9 mouse cellular contexts compared by ENCODE assay signal in the genomic region with DNA sequence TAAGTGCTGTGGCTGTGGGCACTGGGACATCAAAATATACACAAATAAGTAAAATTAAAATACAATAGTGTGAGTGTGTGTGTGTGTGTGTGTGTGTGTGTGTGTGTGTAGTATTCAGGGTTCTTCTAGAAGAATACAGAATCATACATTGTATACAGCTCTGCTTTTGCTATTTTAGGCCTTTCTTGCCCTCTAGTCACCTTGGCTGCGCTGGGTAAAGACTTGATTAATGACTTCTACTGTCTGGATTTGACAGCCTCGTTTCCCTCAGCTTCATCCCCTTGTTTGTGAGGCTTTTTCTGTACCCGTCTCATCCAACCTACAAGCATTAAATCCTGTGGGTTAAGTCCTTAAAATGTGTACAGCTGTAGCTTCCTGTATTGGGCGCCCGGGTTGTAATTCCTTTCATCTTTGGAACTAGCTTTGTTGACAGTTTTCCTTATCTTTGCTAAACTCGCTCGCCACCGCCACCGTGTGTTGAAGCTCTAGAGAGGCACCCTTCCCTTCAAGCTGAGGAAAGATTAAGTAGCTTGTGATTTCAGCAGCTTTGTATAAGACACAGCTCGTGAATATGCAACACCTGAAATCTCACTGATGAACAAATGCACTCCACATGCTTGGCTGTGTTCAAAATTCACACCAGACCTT. TPM values are rescaled to one million over a fixed set of nuclear protein-coding genes. Genes with fewer than 3 reads are reported as not detected.
A peak's percentile ranks its signal among the peaks of the same experiment; 100 is the strongest.
DNase-seq lines count a peak whose midpoint lies in the region; ATAC-seq and TF ChIP-seq lines count a peak whose summit lies in the region.
"Had no signal": no experiment of that assay in that cellular context is flagged by ENCODE, and none has a peak within 500 bp of the region (broad histone marks: within the 10 kb centered on the region; RNA-seq: fewer than 3 reads in every experiment).

No protein-coding gene starts in this region.

- H3K4me2 ChIP-seq in kidney, embryonic 14.5 days (replicated peaks; ENCODE audit: low read depth, low read length) = no peak overlapping the region
- no peak overlapping the region for H3K4me2 ChIP-seq in hindbrain, embryonic 11.5 days (replicated peaks; ENCODE audit: low read depth, low read length)

- H3K4me1 ChIP-seq in kidney, embryonic 14.5 days (ENCODE audit: control insufficient read depth, insufficient read depth, low read length) = no peaks in the 10 kb centered on the region
- H3K4me1 ChIP-seq in embryonic fibroblast, embryonic 13.5 days (ENCODE audit: control insufficient read depth, insufficient read depth, low read length) = no peaks in the 10 kb centered on the region
- no peaks in the 10 kb centered on the region for H3K4me1 ChIP-seq in hindbrain, embryonic 11.5 days (replicated peaks; ENCODE audit: control insufficient read depth, insufficient read depth, low read length)
- H3K4me1 ChIP-seq in midbrain, embryonic 10.5 days = no peaks in the 10 kb centered on the region
- no peaks in the 10 kb centered on the region for H3K4me1 ChIP-seq in thymus, adult 2 months (replicated peaks; ENCODE audit: control insufficient read depth, insufficient read depth, low read length)

- no peak for ATAC-seq in kidney, embryonic 14.5 days (ENCODE audit: low FRiP score, low TSS enrichment)
- peak; percentile 63 for ATAC-seq in hindbrain, embryonic 11.5 days (ENCODE audit: low FRiP score)

- H3K9ac ChIP-seq in kidney, embryonic 14.5 days (ENCODE audit: low read depth, low read length) = no peak overlapping the region
- no peak overlapping the region for H3K9ac ChIP-seq in hindbrain, embryonic 11.5 days (ENCODE audit: low read depth, low read length)

- no peak for TF ChIP-seq POLR2A in embryonic fibroblast, embryonic 13.5 days (IDR thresholded peaks at IDR 0.05; ENCODE audit: low read depth, low read length)
- no peak for TF ChIP-seq POLR2A in thymus, adult 2 months (IDR thresholded peaks at IDR 0.05; ENCODE audit: control insufficient read depth, extremely low read depth, insufficient read depth, low read length, poor library complexity)

- H3K27ac ChIP-seq in kidney, embryonic 14.5 days (ENCODE audit: low read depth, low read length) = no peak overlapping the region
- H3K27ac ChIP-seq in embryonic fibroblast, embryonic 13.5 days (ENCODE audit: insufficient read depth, low read length) = no peak overlapping the region
- H3K27ac ChIP-seq in hindbrain, embryonic 11.5 days (ENCODE audit: low read depth, low read length) = no peak overlapping the region
- no peak overlapping the region for H3K27ac ChIP-seq in midbrain, embryonic 10.5 days (replicated peaks)
- H3K27ac ChIP-seq in thymus, adult 2 months (ENCODE audit: control insufficient read depth, insufficient read depth, low read length) = no peak overlapping the region
- H3K27ac ChIP-seq: macrophage had no signal

- H3K27me3 ChIP-seq in kidney, embryonic 14.5 days (ENCODE audit: control insufficient read depth, insufficient read depth, low read length) = no peaks in the 10 kb centered on the region
- no peaks in the 10 kb centered on the region for H3K27me3 ChIP-seq in hindbrain, embryonic 11.5 days (ENCODE audit: control insufficient read depth, insufficient read depth, low read length)
- no peaks in the 10 kb centered on the region for H3K27me3 ChIP-seq in midbrain, embryonic 10.5 days (ENCODE audit: low read depth, poor library complexity, severe bottlenecking)
- no peaks in the 10 kb centered on the region for H3K27me3 ChIP-seq in thymus, adult 2 months (ENCODE audit: control insufficient read depth, insufficient read depth, low read length)

- no peaks in the 10 kb centered on the region for H3K36me3 ChIP-seq in kidney, embryonic 14.5 days (ENCODE audit: control insufficient read depth, insufficient read depth, low read length)
- H3K36me3 ChIP-seq in hindbrain, embryonic 11.5 days (ENCODE audit: control insufficient read depth, insufficient read depth, low read length) = no peaks in the 10 kb centered on the region
- H3K36me3 ChIP-seq in midbrain, embryonic 10.5 days = peaks cover 6% of the 10 kb centered on the region
- H3K36me3 ChIP-seq in thymus, adult 2 months (ENCODE audit: control insufficient read depth, insufficient read depth, low read length) = no peaks in the 10 kb centered on the region

- peak; percentile 18 for DNase-seq in kidney, adult 11 months
- DNase-seq in T-cell, adult 2 months (ENCODE audit: low spot score) = peak; percentile 47
- peak; percentile 64 for DNase-seq in hindbrain, embryonic 11.5 days (ENCODE audit: low spot score)
- DNase-seq in layer of hippocampus, postnatal 10 days (ENCODE audit: low spot score in 2 of 2) = peak; percentile 53 to 62
- peak; percentile 43 for DNase-seq in midbrain, embryonic 10.5 days (ENCODE audit: low spot score)
- peak; percentile 63 for DNase-seq in thymus, adult 2 months

- TF ChIP-seq CTCF in embryonic fibroblast, embryonic 13.5 days (IDR thresholded peaks at IDR 0.05; ENCODE audit: borderline replicate concordance, insufficient read depth, low read length) = peak; percentile 52; the same call in 1 of the 2 replicates
- no peak for TF ChIP-seq CTCF in thymus, adult 2 months (IDR thresholded peaks at IDR 0.05; ENCODE audit: borderline replicate concordance, control insufficient read depth, extremely low read depth, insufficient read depth, low read length, poor library complexity)

- peaks cover 2% of the 10 kb centered on the region; the same call in 1 of the 2 replicates for H3K9me3 ChIP-seq in kidney, embryonic 14.5 days (ENCODE audit: control insufficient read depth, low read length)
- no peaks in the 10 kb centered on the region for H3K9me3 ChIP-seq in hindbrain, embryonic 11.5 days (ENCODE audit: control insufficient read depth, low read length)
- H3K9me3 ChIP-seq in midbrain, embryonic 10.5 days (replicated peaks) = peaks cover 5% of the 10 kb centered on the region; the same call in 1 of the 2 replicates

- 22% methylated on average over 10 of the region's 10 CpGs for WGBS in kidney, embryonic 14.5 days
- 29% methylated on average over 10 of the region's 10 CpGs for WGBS in hindbrain, embryonic 11.5 days
- 29% methylated on average over 10 of the region's 10 CpGs for WGBS in midbrain, embryonic 10.5 days
- 21% methylated on average over 10 of the region's 10 CpGs for WGBS in thymus, adult 2 months

- no peak overlapping the region for H3K4me3 ChIP-seq in kidney, embryonic 14.5 days (ENCODE audit: low read length)
- no peak overlapping the region for H3K4me3 ChIP-seq in embryonic fibroblast, embryonic 13.5 days (ENCODE audit: insufficient read depth, low read length)
- H3K4me3 ChIP-seq in hindbrain, embryonic 11.5 days (ENCODE audit: low read depth, low read length) = no peak overlapping the region
- H3K4me3 ChIP-seq in midbrain, embryonic 10.5 days = no peak overlapping the region
- H3K4me3 ChIP-seq in thymus, adult 2 months (ENCODE audit: control insufficient read depth, insufficient read depth, low read length) = no peak overlapping the region

RNA-seq across cellular contexts. Expression of a gene that starts 9.6 kb away (rescaled TPM):
- 20.9 and 24.5 TPM in 2 replicates for polyA plus RNA-seq in kidney, embryonic 14.5 days (2014; fragmentation: Nextera tagmentation; extraction: Ambion mirVana)
- 10.8 and 18.8 TPM in 2 replicates for polyA plus RNA-seq in embryonic fibroblast, embryonic 13.5 days (2011; ENCODE audit: insufficient read length, low read depth, missing spikeins)
- polyA plus RNA-seq in hindbrain, embryonic 11.5 days (2014; fragmentation: Nextera tagmentation; extraction: Ambion mirVana) = 12.1 and 13.4 TPM in 2 replicates
- 1 to 10 TPM; 3.9 to 4.8 TPM for total RNA-seq in layer of hippocampus, postnatal 10 days (2021)
- polyA plus RNA-seq in midbrain, embryonic 10.5 days (2016; fragmentation: Nextera tagmentation; extraction: Ambion mirVana) = 8.4 and 8.7 TPM in 2 replicates
- polyA plus RNA-seq in thymus, adult 2 months (2012; rRNA removed) = 3.1 and 3.4 TPM in 2 replicates

RNA-seq across cellular contexts. Expression of a gene that starts 54.4 kb away (rescaled TPM):
- polyA plus RNA-seq in kidney, embryonic 14.5 days (2014; fragmentation: Nextera tagmentation; extraction: Ambion mirVana) = 81.6 and 106 TPM in 2 replicates
- polyA plus RNA-seq in embryonic fibroblast, embryonic 13.5 days (2011; ENCODE audit: insufficient read length, low read depth, missing spikeins) = 35.2 and 36.0 TPM in 2 replicates
- polyA plus RNA-seq in hindbrain, embryonic 11.5 days (2014; fragmentation: Nextera tagmentation; extraction: Ambion mirVana) = 107 and 108 TPM in 2 replicates
- 10 to 100 TPM; 33.7 to 37.9 TPM for total RNA-seq in layer of hippocampus, postnatal 10 days (2021)
- 86.7 and 87.0 TPM in 2 replicates for polyA plus RNA-seq in midbrain, embryonic 10.5 days (2016; fragmentation: Nextera tagmentation; extraction: Ambion mirVana)
- polyA plus RNA-seq in thymus, adult 2 months (2012; rRNA removed) = 35.8 and 40.2 TPM in 2 replicates
